Mouse (Mus musculus): Measurements from ENCODE around the gene Hnrnpl. TPM values are rescaled to one million over a fixed set of nuclear protein-coding genes. Genes with fewer than 3 reads are reported as not detected.

Gene Hnrnpl
- total and polyA plus RNA-seq, 2 experiments from 2014 or later, result 171 to 259 TPM

- WGBS, result under 1% methylated on average over 35 of the region's 35 CpGs
- ATAC-seq (ENCODE audit: insufficient read depth, low read depth), result peak; percentile 10
- Histone ChIP-seq H3K27ac (ENCODE audit: low read depth) (peak overlapping the region; percentile 100), H3K9me3 (replicated peaks; ENCODE audit: control insufficient read depth, low read length) (no peaks in the 10 kb centered on the region), H3K4me3 (ENCODE audit: low read depth, low read length) (peak overlapping the region; percentile 82), H3K36me3 (replicated peaks; ENCODE audit: control insufficient read depth, insufficient read depth, low read length) (peaks cover 26% of the 10 kb centered on the region), H3K4me1 (ENCODE audit: control insufficient read depth, insufficient read depth) (peaks cover 30% of the 10 kb centered on the region), H3K4me2 (ENCODE audit: low read depth, low read length) (peak overlapping the region; percentile 85), H3K9ac (replicated peaks; ENCODE audit: low read depth, low read length) (peak overlapping the region; percentile 96), H3K27me3 (ENCODE audit: control insufficient read depth, insufficient read depth, low read length) (no peaks in the 10 kb centered on the region)
- DNase-seq (ENCODE audit: low spot score), result no peak
- TF ChIP-seq CTCF (IDR thresholded peaks at IDR 0.05; ENCODE audit: low read depth) (no peak), EP300 (IDR thresholded peaks at IDR 0.05; ENCODE audit: low read depth) (no peak)
Measured at GRCm38 (mm10) chr7:28809401-28810089, 1.2 kb downstream of the Hnrnpl start.

DNA sequence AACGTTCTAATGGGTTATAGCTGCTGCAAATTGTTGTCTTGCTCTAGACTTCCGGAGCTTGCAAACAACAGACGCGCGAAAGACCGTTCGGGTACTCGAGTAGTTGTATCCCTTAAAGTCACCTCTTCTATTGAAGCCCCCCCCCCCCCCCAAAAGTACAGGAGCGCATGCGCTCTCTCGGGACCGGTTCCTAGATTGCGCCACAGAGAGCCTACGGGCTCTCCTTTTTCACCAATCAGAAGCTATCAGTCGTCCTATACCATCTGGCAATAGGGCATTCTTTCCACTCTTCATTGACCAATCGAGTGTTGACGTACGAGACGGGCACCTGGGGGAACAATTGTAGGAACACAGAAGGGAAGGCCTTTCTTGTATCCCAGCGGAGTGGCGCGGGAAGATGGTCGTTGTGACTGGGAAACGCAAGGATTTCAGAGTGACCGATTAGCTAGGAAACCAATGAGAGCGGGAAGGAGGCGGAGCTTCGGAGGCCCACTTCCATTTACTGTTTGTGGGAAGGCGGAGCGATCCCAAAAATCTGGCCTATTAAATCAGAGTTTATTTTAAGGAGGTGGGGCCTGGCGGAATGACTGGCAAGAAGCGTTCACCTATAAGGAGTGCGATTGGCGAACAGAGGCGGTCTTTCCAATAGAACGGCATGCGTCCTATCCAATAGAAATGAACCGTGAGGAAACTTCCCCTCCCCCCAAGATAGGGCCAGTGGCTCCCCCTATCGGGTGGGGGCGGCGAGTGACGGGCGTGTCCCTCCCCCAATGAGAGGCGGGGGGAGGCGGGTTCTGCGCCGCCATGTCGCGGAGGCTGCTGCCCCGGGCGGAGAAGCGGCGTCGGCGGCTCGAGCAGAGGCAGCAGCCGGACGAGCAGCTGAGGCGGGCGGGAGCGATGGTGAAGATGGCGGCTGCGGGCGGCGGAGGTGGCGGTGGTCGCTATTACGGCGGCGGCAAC is 2.0 kb downstream of the Hnrnpl start:
- Histone ChIP-seq H3K4me1 (ENCODE audit: control insufficient read depth, insufficient read depth) (peaks cover 30% of the 10 kb centered on the region), H3K4me3 (ENCODE audit: low read depth, low read length) (peak overlapping the region; percentile 82), H3K27ac (ENCODE audit: low read depth) (peak overlapping the region; percentile 100), H3K9ac (replicated peaks; ENCODE audit: low read depth, low read length) (peak overlapping the region; percentile 96), H3K9me3 (replicated peaks; ENCODE audit: control insufficient read depth, low read length) (no peaks in the 10 kb centered on the region), H3K27me3 (ENCODE audit: control insufficient read depth, insufficient read depth, low read length) (no peaks in the 10 kb centered on the region), H3K36me3 (replicated peaks; ENCODE audit: control insufficient read depth, insufficient read depth, low read length) (peaks cover 34% of the 10 kb centered on the region), H3K4me2 (ENCODE audit: low read depth, low read length) (peak overlapping the region; percentile 87)
- peak; percentile 48 for TF ChIP-seq CTCF (IDR thresholded peaks at IDR 0.05; ENCODE audit: low read depth)
- peak; percentile 45; the same call in 1 of the 2 replicates for TF ChIP-seq EP300 (IDR thresholded peaks at IDR 0.05; ENCODE audit: low read depth)
- 1% methylated on average over 68 of the region's 70 CpGs for WGBS
- DNase-seq (ENCODE audit: low spot score) (peak; percentile 100), ATAC-seq (ENCODE audit: insufficient read depth, low read depth) (peak; percentile 83)

GRCm38 (mm10) chr7:28811228-28811627 is 2.9 kb downstream of the Hnrnpl start:
- Histone ChIP-seq H3K36me3 (replicated peaks; ENCODE audit: control insufficient read depth, insufficient read depth, low read length) (peaks cover 43% of the 10 kb centered on the region), H3K27me3 (ENCODE audit: control insufficient read depth, insufficient read depth, low read length) (no peaks in the 10 kb centered on the region), H3K27ac (ENCODE audit: low read depth) (peak overlapping the region; percentile 96), H3K9me3 (replicated peaks; ENCODE audit: control insufficient read depth, low read length) (no peaks in the 10 kb centered on the region), H3K4me3 (ENCODE audit: low read depth, low read length) (peak overlapping the region; percentile 75), H3K4me2 (ENCODE audit: low read depth, low read length) (peak overlapping the region; percentile 87), H3K4me1 (ENCODE audit: control insufficient read depth, insufficient read depth) (peaks cover 30% of the 10 kb centered on the region), H3K9ac (replicated peaks; ENCODE audit: low read depth, low read length) (peak overlapping the region; percentile 87)
- DNase-seq (ENCODE audit: low spot score) (peak; percentile 94), ATAC-seq (ENCODE audit: insufficient read depth, low read depth) (peak; percentile 52)
- under 1% methylated on average over 39 of the region's 40 CpGs for WGBS
- TF ChIP-seq CTCF (IDR thresholded peaks at IDR 0.05; ENCODE audit: low read depth) (no peak), EP300 (IDR thresholded peaks at IDR 0.05; ENCODE audit: low read depth) (peak; percentile 80)

- Histone ChIP-seq H3K27me3 (ENCODE audit: control insufficient read depth, insufficient read depth, low read length) (no peaks in the 10 kb centered on the region), H3K36me3 (replicated peaks; ENCODE audit: control insufficient read depth, insufficient read depth, low read length) (peaks cover 48% of the 10 kb centered on the region), H3K4me3 (ENCODE audit: low read depth, low read length) (peak overlapping the region; percentile 75), H3K4me1 (ENCODE audit: control insufficient read depth, insufficient read depth) (peaks cover 28% of the 10 kb centered on the region), H3K27ac (ENCODE audit: low read depth) (peak overlapping the region; percentile 96), H3K9me3 (replicated peaks; ENCODE audit: control insufficient read depth, low read length) (no peaks in the 10 kb centered on the region), H3K4me2 (ENCODE audit: low read depth, low read length) (peak overlapping the region; percentile 87), H3K9ac (replicated peaks; ENCODE audit: low read depth, low read length) (peak overlapping the region; percentile 87)
- peak; percentile 54; the same call in 1 of the 2 replicates for TF ChIP-seq EP300 (IDR thresholded peaks at IDR 0.05; ENCODE audit: low read depth)
- TF ChIP-seq CTCF (IDR thresholded peaks at IDR 0.05; ENCODE audit: low read depth), result no peak
- ATAC-seq (ENCODE audit: insufficient read depth, low read depth), result no peak
- DNase-seq (ENCODE audit: low spot score), result no peak
- WGBS, result 2% methylated on average over 7 of the region's 7 CpGs
Measured at GRCm38 (mm10) chr7:28811640-28812275, 3.4 kb downstream of the Hnrnpl start.

DNA sequence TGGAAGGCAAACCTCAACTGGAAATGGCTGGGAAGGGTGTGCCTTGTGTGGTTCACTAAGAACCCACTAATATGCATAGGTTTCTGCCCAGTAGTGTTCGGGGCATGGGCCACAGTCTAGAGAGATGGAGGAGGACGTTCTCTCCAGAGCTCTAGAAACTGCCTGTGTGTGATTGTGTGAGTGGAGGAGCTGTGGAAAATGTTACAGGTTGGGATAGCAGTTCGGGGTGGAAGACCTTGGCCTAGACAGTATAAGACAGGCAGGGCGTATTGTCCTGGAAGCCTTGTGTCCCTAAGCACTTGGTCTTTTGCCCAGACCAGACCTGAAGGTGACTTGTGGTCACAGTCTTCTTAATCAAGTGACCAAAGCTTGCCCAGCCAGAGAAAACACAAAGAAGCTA is 4.1 kb downstream of the Hnrnpl start:
- Histone ChIP-seq H3K4me3 (ENCODE audit: low read depth, low read length) (peak overlapping the region; percentile 75), H3K4me1 (ENCODE audit: control insufficient read depth, insufficient read depth) (peaks cover 25% of the 10 kb centered on the region), H3K27ac (ENCODE audit: low read depth) (peak overlapping the region; percentile 96), H3K9me3 (replicated peaks; ENCODE audit: control insufficient read depth, low read length) (no peaks in the 10 kb centered on the region), H3K36me3 (replicated peaks; ENCODE audit: control insufficient read depth, insufficient read depth, low read length) (peaks cover 55% of the 10 kb centered on the region), H3K9ac (replicated peaks; ENCODE audit: low read depth, low read length) (peak overlapping the region; percentile 87), H3K27me3 (ENCODE audit: control insufficient read depth, insufficient read depth, low read length) (no peaks in the 10 kb centered on the region), H3K4me2 (ENCODE audit: low read depth, low read length) (peak overlapping the region; percentile 87)
- WGBS, result 17% methylated on average over 4 of the region's 4 CpGs
- DNase-seq (ENCODE audit: low spot score) (no peak), ATAC-seq (ENCODE audit: insufficient read depth, low read depth) (no peak)
- no peak for TF ChIP-seq CTCF (IDR thresholded peaks at IDR 0.05; ENCODE audit: low read depth)
- TF ChIP-seq EP300 (IDR thresholded peaks at IDR 0.05; ENCODE audit: low read depth), result no peak
